In genomic region chr16:26060239-26061085, GRCm38 (mm10) we compare ENCODE assay signal across 19 mouse cellular contexts. TPM values are rescaled to one million over a fixed set of nuclear protein-coding genes. Genes with fewer than 3 reads are reported as not detected.
DNase-seq lines count a peak whose midpoint lies in the region; ATAC-seq lines count a peak whose summit lies in the region.
"Had no signal": no experiment of that assay in that cellular context is flagged by ENCODE, and none has a peak within 500 bp of the region (broad histone marks: within the 10 kb centered on the region; RNA-seq: fewer than 3 reads in every experiment).

No protein-coding gene starts in this region.

- DNase-seq in heart, embryonic 10.5 days (ENCODE audit: low spot score): peak; percentile 81
- no peak for DNase-seq in heart, adult 9 months (ENCODE audit: low spot score in 2 of 2)
- DNase-seq in retina, postnatal 1 day: peak; percentile 64
- no peak for DNase-seq in retina, embryonic 14.5 days (ENCODE audit: low spot score)
- no peak for DNase-seq in ovary, postnatal 10 days (ENCODE audit: low spot score)
- DNase-seq in layer of hippocampus, postnatal 14 days (ENCODE audit: low spot score in 2 of 2): no peak
- DNase-seq: adrenal gland, adult 2 months; adrenal gland, postnatal 25 days; cerebellum, adult 2 months; cerebellum, postnatal 10 days; gastrocnemius, postnatal 14 days; heart, postnatal 10 days; kidney, adult 2 months had no signal

- WGBS in heart, embryonic 10.5 days: 62% methylated on average over 5 of the region's 5 CpGs
- WGBS in forebrain, embryonic 15.5 days: 43% methylated on average over 5 of the region's 5 CpGs

- no peak overlapping the region for H3K4me3 ChIP-seq in heart, embryonic 10.5 days
- no peak overlapping the region for H3K4me3 ChIP-seq in forebrain, embryonic 15.5 days
- H3K4me3 ChIP-seq: embryonic facial prominence, embryonic 10.5 days; hindbrain, embryonic 13.5 days; intestine, embryonic 15.5 days had no signal

- peak; percentile 75; the same call in 1 of the 2 replicates for ATAC-seq in forebrain, embryonic 15.5 days (replicated peaks)
- ATAC-seq: intestine, embryonic 15.5 days; Patski had no signal

- no peak overlapping the region for H3K27ac ChIP-seq in heart, embryonic 10.5 days
- no peak overlapping the region for H3K27ac ChIP-seq in forebrain, embryonic 15.5 days (replicated peaks)
- H3K27ac ChIP-seq: embryonic facial prominence, embryonic 10.5 days; hindbrain, embryonic 13.5 days; intestine, embryonic 15.5 days had no signal

- H3K9ac ChIP-seq in forebrain, embryonic 15.5 days (replicated peaks): no peak overlapping the region
- H3K9ac ChIP-seq: hindbrain, embryonic 13.5 days; intestine, embryonic 15.5 days had no signal

- no peaks in the 10 kb centered on the region for H3K27me3 ChIP-seq in heart, embryonic 10.5 days (ENCODE audit: insufficient read depth, poor library complexity, severe bottlenecking)
- H3K27me3 ChIP-seq in forebrain, embryonic 15.5 days: no peaks in the 10 kb centered on the region
- H3K27me3 ChIP-seq: hindbrain, embryonic 13.5 days; intestine, embryonic 15.5 days; Patski had no signal

- H3K4me2 ChIP-seq in forebrain, embryonic 15.5 days (replicated peaks): no peak overlapping the region
- H3K4me2 ChIP-seq: hindbrain, embryonic 13.5 days; intestine, embryonic 15.5 days had no signal

- H3K4me1 ChIP-seq in heart, embryonic 10.5 days: peaks cover 18% of the 10 kb centered on the region
- no peaks in the 10 kb centered on the region for H3K4me1 ChIP-seq in forebrain, embryonic 15.5 days
- H3K4me1 ChIP-seq: hindbrain, embryonic 13.5 days; intestine, embryonic 15.5 days had no signal

- H3K9me3 ChIP-seq in heart, embryonic 10.5 days: no peaks in the 10 kb centered on the region
- H3K9me3 ChIP-seq in forebrain, embryonic 15.5 days: no peaks in the 10 kb centered on the region
- H3K9me3 ChIP-seq: embryonic facial prominence, embryonic 10.5 days; hindbrain, embryonic 13.5 days; intestine, embryonic 15.5 days had no signal

- H3K36me3 ChIP-seq in heart, embryonic 10.5 days: no peaks in the 10 kb centered on the region
- H3K36me3 ChIP-seq in forebrain, embryonic 15.5 days: no peaks in the 10 kb centered on the region
- H3K36me3 ChIP-seq: embryonic facial prominence, embryonic 10.5 days; hindbrain, embryonic 13.5 days; intestine, embryonic 15.5 days had no signal

RNA-seq across cellular contexts. Expression of gene P3h2, which starts 45.1 kb away (rescaled TPM):
- 12.8 and 15.2 TPM in 2 replicates for polyA plus RNA-seq in heart, embryonic 10.5 days (2016; fragmentation: Nextera tagmentation; extraction: Ambion mirVana)
- 0.22 and 0.32 TPM in 2 replicates for polyA plus RNA-seq in forebrain, embryonic 15.5 days (2015; fragmentation: Nextera tagmentation; extraction: Ambion mirVana)
- total RNA-seq in layer of hippocampus, postnatal 14 days (2021): 1 to 10 TPM; 4.2 to 4.4 TPM
- total RNA-seq: MEL had no signal

Comparison
In these comparisons a context has a peak if more than half of its experiments do, and no peak if none do; other contexts are left out.
1. DNase-seq: peak in heart, embryonic 10.5 days (single experiment) and retina, postnatal 1 day (single experiment); none in heart, adult 9 months (0 of 2), retina, embryonic 14.5 days (single experiment), ovary, postnatal 10 days (single experiment) and layer of hippocampus, postnatal 14 days (0 of 2).
2. RNA of gene P3h2, which starts 45.1 kb away (polyA plus RNA-seq): 12.8 to 15.2 TPM in heart, embryonic 10.5 days; 0.22 to 0.32 TPM in forebrain, embryonic 15.5 days; every median in the first group is over 10 times any median in the second.